Mouse (Mus musculus): ENCODE measurements around the gene Fabp6. TPM values are rescaled to one million over a fixed set of nuclear protein-coding genes. Genes with fewer than 3 reads are reported as not detected.

Fabp6 gene
- total RNA-seq, 2 experiments from 2014 or later: not detected

- DNase-seq: no peak
Observed at GRCm38 (mm10) chr11:43546678-43547077, 54.7 kb downstream of the Fabp6 start.

Other genes with a start within 250 kb of the Fabp6 start
- 10 to 100 TPM; 21.9 to 23.3 TPM for gene Pttg1, start 175.3 kb downstream of the Fabp6 start, total RNA-seq (2021)
- 10 to 100 TPM; 28.9 to 31.5 TPM for gene Slu7, start 167.8 kb downstream of the Fabp6 start, total RNA-seq (2021)
- 10 to 100 TPM; 27.9 to 31.1 TPM for gene C1qtnf2, start 127.3 kb downstream of the Fabp6 start, total RNA-seq (2021)
- 1 to 10 TPM; 1.0 to 1.3 TPM for gene Ccnjl, start 72.8 kb downstream of the Fabp6 start, total RNA-seq (2021)
- under 1 TPM; 0.26 to 0.45 TPM for gene 4933415A04Rik, start 14.5 kb downstream of the Fabp6 start, total RNA-seq (2021)
- 10 to 100 TPM; 21.0 to 25.7 TPM for gene Pwwp2a, start 80.5 kb upstream of the Fabp6 start, total RNA-seq (2021)
- gene Ttc1, start 146.5 kb upstream of the Fabp6 start, total RNA-seq (2021): 10 to 100 TPM; 43.5 to 46.9 TPM